Comparison of ENCODE assay signal across 8 mouse cellular contexts in the genomic region with DNA sequence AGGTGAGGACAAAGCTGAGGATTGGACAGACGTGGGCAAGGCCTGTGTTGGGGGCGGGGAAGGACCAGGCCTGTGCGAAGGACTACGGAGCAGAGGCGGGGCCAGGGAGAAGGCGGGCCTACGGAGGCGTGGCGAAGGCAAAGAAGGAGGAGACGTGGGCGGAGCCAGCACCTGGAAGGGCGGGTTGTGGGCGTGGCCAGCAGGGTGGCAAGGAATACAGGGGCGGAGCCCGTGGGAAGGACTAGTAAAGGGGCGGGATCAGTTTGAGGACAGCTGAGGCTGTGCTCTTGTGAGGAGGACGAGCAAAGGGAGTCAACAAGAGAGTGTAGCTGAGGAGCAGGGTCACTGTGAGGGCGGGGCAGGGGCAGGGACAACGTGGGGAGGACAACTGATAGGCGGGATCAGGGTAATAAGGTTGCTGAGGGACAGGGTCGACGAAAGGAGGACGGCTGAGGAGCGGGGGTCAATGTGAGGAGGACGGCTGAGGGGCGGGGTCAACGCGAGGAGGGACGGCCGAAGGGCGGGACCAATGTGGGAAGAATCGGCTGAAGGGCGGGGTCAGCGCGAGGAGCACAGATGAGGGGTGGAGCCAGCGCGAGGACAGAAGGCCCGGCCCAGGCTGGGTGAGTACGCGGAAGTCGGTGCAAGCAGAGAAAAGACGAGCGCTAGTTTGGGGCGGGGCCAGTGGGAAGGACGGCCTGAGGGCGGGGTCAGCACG. TPM values are rescaled to one million over a fixed set of nuclear protein-coding genes. Genes with fewer than 3 reads are reported as not detected.
A peak's percentile ranks its signal among the peaks of the same experiment; 100 is the strongest.
DNase-seq lines count a peak whose midpoint lies in the region; ATAC-seq lines count a peak whose summit lies in the region.

No protein-coding gene starts in this region.

- peaks cover 35% of the 10 kb centered on the region for H3K4me1 ChIP-seq in lung, embryonic 16.5 days (replicated peaks; ENCODE audit: control insufficient read depth, insufficient read depth, low read length)

- under 1% methylated on average over 41 of the region's 47 CpGs for WGBS in lung, embryonic 16.5 days

- H3K9ac ChIP-seq in lung, embryonic 16.5 days (ENCODE audit: low read length), result peak overlapping the region; percentile 72

- peak; percentile 60 to 71 for ATAC-seq in hematopoietic stem cell, adult 5-6 weeks (replicated peaks in 1 of 2; ENCODE audit: insufficient read depth in 1 of 2, low FRiP score in 2 of 2, low TSS enrichment in 1 of 2, low read depth in 1 of 2, poor library complexity in 2 of 2, severe bottlenecking in 2 of 2)
- ATAC-seq in lung, embryonic 16.5 days (ENCODE audit: low read depth), result peak; percentile 92

- H3K4me3 ChIP-seq in lung, embryonic 16.5 days (ENCODE audit: low read length), result peak overlapping the region; percentile 61

- peak overlapping the region; percentile 75 for H3K4me2 ChIP-seq in lung, embryonic 16.5 days (ENCODE audit: low read depth, low read length)

- H3K9me3 ChIP-seq in lung, embryonic 16.5 days (ENCODE audit: control insufficient read depth, low read length), result no peaks in the 10 kb centered on the region

- DNase-seq in MEL-GATA-1-ER (ENCODE audit: extremely low read depth, low read depth), result peak; percentile 78
- DNase-seq in cerebellum, adult 8-10 months, result peak; percentile 99
- DNase-seq in forelimb bud, embryonic 11.5 days (ENCODE audit: low read depth, low spot score), result peak; percentile 98
- peak; percentile 97 for DNase-seq in layer of hippocampus, adult 9-10 months (ENCODE audit: low spot score)
- DNase-seq in ovary, postnatal 10 days (ENCODE audit: low spot score), result peak; percentile 99
- DNase-seq in thymus, postnatal 10 days (ENCODE audit: low spot score in 2 of 2), result peak; percentile 98 to 99

- no peaks in the 10 kb centered on the region for H3K36me3 ChIP-seq in lung, embryonic 16.5 days (ENCODE audit: control insufficient read depth, insufficient read depth, low read length)

- H3K27me3 ChIP-seq in lung, embryonic 16.5 days (ENCODE audit: control insufficient read depth, insufficient read depth, low read depth, low read length), result no peaks in the 10 kb centered on the region

- H3K27ac ChIP-seq in lung, embryonic 16.5 days (ENCODE audit: low read length), result peak overlapping the region; percentile 81

RNA-seq across cellular contexts. Expression of a gene that starts 0.5 kb away (rescaled TPM):
- 21.8 and 70.4 TPM in 2 replicates for total RNA-seq in hematopoietic stem cell, adult 5-6 weeks (2017)
- 0.82 and 1.2 TPM in 2 replicates for polyA plus RNA-seq in lung, embryonic 16.5 days (2015; fragmentation: Nextera tagmentation; extraction: Ambion mirVana)

Comparison
In these comparisons a context has a peak if more than half of its experiments do, and no peak if none do; other contexts are left out.
1. Peak in every context shown above with its lines: DNase-seq, ATAC-seq, H3K4me3 ChIP-seq and H3K27ac ChIP-seq.